Mouse (Mus musculus) gastrocnemius, postnatal 25 days (tissue): ENCODE measurements around the gene Nfkbie. TPM values are rescaled to one million over a fixed set of nuclear protein-coding genes. Genes with fewer than 3 reads are reported as not detected.

Experiments
- DNase-seq: peaks from one replicate; pipeline ENCODE4 v3.0.0; 2022
- total RNA-seq, 2 experiments: library from RNA; stranded (reverse); gene quantifications; 1 replicate in 1 of 2; 2 replicates in 1 of 2; pipeline ENCODE4 v1.2.3; 2021

Nfkbie gene
- total RNA-seq, 2 experiments from 2014 or later, result 0.48 to 0.69 TPM

DNA sequence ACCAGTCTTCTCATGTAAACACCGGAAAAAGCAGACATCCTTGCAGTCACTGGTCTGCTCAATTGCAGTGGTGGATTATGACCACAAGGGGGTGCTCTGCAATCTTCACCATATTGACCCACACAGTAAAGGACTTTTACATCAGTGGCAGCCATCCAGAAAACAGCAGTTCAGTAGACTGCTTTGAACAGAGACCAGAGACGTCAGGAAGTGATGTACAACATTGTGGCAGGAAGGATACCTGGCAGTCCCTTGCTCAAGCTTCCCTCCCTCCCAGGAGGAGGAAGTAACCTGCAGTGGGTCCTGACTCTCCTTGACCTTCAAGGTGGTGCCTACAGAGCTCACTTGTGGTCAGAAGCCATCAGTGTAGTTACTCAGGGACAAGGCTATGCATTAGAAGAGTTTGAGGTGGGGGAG, 26.1 kb downstream of the Nfkbie start:
- DNase-seq, result peak; percentile 43

DNA sequence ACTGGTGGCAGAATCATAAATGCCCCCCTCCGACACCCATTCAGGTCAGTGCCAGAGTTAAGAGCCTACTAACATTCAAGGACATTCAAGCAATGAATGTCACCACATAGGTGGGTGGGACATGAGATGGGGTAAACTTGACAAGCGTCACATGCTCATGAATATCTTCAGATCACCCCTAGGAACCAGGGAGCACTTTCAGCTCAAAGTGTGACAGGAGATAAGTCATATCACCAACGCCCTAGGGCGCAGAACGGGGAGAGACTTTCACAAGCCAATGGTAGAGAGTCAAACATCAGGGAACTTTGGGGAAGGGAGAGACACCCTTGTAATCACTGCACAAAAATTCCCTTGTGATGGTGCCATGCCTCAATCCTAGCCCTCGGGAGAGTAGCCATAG, 26.7 kb downstream of the Nfkbie start:
- DNase-seq, result no peak

DNA sequence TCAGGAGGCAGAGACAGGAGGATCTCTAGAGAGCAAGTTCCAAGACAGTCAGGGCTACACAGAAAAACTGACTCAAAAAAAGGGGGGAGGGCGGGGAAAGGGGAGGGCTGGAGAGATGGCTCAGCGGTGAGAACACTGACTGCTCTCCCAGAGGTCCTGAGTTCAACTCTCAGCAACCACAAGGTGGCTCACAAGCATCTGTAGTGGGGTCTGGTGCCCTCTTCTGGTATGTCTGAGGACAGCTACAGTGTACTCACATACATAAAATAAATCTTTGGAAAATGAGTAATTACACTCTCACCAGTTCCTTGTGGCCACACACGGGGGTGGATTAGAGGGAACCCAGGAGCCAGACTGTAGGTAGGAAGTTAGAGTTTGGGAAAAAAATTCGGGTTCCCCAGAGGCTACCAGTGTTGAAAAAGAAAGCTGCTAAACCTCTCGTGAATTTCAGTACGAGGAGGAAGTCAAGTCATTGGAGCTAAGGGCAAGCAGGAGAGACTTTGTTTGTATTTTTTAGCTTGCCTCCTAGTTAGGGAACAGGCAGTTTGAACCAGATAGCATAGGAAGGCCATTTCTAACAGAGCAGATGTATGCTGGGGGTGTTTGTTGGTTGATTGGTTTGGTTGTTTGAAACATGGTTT, 27.3 kb downstream of the Nfkbie start:
- no peak for DNase-seq

DNA sequence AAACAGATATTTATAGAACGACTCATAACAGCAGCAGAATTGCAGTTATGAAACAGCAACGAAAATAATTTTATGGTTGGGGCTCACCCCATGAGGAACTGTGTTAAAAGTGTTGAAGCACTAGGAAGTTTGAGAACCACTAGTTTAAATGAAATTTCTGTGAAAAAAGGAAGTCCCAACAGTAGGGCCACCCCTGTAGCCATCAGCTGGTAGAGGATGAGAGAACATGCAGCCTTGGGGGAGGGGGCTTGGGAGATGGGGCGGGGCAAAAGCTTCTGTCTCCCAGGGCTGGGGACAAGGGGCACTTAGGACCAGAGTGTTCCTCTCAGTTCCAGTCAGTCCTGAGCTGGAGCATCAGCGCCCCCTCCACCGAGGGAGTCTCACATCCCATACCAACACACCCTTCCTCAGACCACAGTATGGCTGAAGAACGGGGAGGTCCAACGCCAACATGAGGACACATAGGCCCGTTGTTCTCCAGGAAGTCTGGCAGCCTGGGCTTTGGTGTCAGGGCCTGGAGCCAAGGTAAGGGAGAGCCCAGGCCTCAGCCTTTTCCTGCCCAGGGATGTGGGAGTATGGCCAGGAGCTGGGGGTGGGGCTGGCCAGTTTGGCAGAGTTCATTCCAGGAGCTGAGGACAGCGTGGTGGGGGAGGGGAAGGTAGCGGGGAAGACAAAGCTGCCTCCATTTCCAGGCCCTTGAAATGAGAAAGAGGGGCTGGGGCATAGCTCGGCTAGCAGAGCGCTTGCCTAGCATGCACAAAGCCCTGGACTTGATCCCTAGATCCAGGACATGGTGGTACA, 28.8 kb downstream of the Nfkbie start:
- DNase-seq, result peak; percentile 91

DNA sequence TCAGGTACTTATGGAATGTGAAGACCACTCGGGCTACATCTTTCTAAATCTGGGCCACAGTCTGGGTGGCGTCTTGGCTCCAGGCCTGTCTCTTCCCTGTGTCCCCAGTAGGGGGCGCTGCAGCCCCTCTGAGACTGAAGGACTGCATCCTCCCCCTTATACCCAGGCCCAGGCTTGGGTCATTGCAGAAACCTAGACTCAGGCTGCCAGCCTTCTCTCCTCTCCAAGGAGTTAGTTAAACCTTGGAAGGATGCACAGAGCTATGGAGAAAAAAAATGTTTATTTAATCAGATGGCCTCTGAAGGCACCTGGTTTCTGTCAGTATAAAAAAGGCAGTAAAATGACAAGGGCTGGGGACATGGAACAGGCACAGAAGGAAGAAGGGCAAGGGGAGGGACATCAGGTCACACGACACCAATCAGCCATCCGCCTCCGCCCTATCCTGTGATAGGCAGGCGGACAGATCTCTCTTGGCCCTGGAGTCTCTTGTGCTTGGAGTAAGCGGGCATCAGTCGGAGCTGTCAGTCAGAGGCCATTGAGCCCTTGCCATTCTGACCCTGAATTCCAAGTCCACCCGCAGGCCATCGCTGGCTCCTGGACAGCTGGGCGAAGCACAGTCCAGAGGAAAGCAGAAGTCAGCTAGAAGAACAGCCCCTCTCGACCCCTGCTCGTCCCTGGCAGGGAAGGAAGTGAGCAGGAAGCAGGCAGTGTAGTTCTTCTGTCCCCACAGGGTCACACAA, 29.6 kb downstream of the Nfkbie start:
- DNase-seq, result peak; percentile 80

DNA sequence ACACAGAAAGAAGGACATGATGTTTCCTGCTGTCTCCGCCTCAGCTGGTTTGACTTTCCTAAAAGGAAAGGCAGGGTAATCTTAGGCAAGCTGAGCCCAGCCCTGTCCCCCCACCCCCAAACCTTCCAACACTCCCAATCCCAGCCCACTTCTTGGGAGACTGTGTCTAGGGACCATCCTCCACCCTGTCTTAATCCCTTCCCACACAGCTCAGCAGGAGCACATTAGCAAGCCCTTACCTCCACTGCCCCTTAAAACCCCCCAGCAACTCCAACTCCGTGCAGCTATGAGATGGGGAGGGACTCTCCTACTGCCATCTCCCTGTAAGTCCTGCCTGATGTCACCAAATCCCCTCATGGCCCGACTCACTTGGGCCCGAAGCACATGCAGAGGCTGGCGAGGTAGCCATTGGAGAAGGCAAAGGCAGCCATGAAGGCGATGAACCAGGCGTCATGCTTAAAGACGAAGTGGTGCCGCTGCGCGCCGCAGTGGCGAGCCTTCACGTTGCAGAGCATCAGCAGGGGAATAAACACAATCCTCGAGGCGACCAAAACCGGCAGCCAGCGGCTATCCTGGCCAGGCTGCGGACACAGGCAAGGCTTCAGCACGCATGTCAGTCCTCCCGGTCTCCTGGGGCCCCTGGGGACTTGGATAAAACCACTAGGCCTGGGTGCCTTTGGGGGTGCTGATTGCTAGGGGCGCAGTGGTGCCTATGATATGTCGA, 30.4 kb downstream of the Nfkbie start:
- DNase-seq, result no peak

DNA sequence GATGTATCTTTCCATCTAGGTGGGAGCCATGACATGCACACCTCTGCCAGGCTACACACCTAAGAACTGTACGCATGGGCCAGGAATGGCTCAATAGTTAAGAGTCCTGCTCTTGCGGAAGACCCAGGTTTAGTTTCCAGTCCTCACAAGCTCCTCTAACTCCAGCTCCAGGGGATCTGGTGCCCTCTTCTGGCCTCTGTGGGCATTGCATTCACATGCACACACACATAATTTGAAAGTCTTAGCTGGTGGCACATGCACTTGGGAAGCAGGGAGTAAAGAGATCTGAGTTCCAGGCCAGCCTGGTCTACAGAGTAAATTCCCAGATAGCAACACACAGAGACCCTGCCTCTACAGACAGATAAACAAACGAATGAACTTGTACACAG, 30.9 kb downstream of the Nfkbie start:
- no peak for DNase-seq

DNA sequence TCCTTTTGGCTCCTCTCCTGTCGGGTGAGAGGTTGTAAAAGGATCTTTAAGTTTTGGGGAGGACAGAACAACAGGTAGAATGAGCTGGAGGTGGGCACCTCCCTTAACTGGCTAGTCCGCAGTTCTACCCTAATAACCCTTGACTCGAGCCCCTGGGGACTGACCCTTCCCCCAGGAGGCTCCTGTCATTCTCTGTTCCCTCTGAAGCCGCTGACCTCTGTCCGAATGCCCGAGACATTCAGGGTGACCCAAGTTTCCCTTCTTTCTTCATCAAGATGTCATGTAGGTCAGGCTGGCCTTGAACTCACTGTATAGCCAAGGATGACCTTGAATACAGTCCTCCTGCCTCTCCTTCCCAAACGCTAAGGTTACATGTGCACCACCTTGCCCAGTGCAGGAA, 32.9 kb downstream of the Nfkbie start:
- no peak for DNase-seq

DNA sequence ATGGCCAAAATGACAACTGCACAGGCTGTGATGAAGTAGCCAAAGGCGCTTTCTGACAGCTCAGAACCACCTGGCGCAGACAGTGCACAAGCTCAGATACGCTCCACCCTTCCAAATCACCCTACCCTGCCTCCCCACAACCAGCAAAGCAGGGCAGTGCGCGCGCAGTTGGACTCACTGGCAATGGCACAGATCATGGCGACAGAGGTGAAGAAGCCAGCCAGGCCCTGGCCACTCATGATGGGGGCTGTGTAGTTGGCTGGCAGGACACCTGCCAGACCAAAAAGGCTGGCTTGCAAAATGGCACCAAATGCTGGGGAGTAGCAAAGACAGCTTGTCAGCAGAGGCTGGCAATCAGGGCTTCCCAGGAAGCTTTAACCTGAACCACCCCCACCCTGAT, 33.7 kb downstream of the Nfkbie start:
- no peak for DNase-seq

DNA sequence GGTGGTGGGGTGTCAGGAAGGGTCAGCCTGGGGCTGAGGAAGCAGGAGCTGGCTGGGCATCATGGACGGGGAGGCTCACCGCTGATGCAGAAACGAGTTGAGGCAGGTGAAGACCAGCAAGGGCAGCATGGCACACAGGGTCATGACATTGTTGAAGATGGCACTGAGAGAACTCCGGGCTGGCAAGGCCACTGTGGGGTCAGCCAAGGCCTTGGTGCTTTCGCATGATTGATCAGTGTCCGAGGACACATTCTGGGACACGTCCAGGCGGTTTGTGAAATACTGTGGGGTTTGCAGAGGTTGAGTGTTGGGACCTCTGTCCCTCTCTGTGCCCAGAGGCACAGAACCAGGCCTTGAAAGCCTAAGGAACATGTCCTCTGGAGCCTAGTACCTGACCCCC, 34.3 kb downstream of the Nfkbie start:
- no peak for DNase-seq

DNA sequence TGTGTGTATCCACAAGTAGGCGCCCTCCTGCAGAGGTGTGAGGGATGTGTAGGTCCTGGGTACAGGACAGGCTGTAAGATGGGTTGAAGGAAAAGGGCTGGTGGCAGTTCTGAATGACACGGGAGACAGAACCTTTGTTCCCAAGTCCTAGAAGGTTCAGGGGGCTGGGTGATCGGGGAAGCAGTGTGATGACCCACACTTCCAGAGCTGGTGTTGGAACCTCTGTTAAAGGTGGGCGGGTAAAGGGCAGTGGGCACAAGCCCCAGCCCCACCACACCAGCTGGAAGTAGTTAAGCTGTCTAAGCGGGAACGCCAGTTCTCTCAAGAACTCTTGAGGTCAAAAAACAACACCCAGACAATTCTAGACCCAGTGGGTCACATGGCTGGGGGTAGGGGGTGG, 34.9 kb downstream of the Nfkbie start:
- DNase-seq, result no peak

DNA sequence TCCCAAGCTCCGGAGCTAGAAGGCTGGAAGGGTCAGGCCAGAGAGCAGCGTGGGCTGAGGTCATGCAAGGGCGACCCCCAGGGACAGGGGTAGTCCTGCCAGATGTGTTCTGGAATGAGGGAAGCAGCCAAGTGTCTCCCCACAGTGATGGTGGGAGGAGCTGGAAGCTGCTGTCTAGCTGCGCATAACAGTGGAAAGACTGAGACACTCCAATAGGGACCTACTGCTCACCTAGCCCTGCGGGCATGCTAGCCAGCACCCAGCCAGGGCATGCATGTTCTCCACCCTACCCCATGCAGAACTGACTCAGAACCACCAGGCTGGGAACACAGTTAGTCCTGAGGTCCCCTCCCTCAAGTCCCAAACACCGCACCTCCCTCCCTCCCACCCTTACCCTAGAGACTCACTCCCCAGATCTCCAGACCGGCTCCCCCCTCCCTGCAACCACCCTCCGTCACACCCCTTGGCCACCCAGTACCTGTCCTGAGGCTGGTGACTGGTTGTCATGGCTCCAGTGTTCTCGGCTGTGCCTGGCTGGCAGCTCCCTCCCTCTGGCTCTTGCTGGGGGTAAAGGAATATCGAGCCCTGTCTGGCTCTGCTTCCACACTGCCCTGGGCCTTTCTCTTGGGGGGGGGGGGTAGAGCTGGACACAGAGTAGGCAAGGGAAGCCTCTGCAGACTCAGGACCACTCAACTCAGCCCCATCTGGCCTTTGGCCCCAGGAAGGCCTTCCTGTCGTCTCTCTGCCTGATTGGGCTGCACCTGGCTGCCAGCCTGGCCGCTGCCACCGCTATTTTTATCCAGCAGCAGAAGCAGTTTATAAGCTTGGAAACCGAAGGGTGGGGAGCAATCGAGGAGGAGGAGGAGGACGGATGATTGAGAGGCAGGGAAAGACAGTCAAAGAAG, 36.5 kb downstream of the Nfkbie start:
- DNase-seq, result peak; percentile 87

DNA sequence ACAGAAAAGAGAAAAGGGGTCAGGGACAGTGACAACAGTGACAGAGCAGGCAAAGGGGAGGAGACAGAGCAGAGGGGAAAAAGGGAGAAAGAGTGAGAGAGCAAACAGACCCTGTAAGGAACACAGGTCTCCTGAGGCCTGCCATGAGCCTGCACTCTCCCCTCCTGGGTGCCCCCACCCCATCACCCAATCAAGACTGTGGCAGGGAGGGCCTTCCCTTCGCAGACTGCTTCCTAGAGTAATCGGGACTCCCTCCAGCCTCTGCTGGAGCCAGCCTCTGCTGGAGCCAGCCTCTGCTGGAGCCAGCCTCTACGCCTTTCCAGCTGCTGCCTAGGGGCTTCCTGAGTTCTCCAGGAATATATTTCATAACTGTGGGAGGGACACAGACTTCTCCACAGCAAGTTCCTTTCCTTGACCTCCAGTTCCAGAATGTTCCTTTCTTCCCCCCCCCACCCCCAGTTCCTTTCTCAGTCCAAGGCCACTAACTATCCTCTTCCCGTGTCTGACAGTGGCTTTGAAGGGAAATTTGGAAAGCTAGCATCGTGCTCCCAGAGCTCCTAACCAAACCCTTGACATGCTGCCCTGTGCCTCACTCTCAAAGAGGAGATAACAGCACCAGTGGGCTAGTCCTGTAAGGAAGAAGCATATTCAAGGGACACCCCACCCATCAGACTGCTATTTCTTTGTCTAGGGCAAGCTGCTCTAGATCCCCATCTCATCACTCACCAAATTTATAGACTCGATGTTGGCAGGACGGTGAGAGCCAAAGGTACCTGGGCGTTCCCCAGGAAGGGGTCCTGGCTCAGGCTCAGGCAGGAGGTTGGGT, 37.3 kb downstream of the Nfkbie start:
- peak; percentile 82 for DNase-seq

DNA sequence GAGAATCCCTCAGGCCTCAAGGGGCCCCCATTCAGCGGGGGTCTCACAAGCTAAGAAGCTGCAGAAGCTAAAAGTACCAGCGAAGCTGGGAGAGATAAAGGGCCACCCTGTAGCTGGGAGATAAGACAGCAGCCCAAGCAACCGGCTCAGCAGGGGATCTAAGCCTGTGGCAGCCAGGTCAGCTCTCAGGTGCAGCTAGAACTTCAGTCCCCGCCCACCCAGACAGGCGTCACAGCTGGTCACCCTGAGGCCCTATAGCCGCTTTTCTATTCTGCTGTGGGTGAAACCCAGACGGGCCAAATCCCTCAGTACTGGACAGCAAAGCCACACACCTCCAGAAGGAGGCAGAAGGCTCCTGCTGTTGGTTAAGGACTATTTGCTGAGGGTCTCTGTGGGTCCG, 38.0 kb downstream of the Nfkbie start:
- DNase-seq, result no peak

DNA sequence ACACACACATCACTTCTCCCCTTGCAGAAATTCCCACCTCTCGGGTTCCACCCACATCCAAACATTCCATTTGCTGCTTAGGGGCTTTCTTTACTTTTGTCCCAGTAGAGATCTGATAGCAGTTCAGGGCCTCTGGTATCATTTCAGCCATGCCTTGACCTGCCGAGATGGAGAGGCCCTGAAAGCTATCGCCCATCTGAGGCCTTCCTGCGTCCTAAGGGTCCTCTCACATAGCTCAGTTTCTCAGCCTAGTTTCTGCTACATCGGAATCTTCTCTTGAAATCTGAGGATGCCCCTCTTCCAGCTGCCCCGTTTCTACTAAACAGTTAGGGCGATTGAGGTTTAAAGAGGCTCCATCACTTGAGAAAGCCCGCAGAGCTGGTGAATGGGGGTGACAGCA, 38.7 kb downstream of the Nfkbie start:
- DNase-seq, result no peak

DNA sequence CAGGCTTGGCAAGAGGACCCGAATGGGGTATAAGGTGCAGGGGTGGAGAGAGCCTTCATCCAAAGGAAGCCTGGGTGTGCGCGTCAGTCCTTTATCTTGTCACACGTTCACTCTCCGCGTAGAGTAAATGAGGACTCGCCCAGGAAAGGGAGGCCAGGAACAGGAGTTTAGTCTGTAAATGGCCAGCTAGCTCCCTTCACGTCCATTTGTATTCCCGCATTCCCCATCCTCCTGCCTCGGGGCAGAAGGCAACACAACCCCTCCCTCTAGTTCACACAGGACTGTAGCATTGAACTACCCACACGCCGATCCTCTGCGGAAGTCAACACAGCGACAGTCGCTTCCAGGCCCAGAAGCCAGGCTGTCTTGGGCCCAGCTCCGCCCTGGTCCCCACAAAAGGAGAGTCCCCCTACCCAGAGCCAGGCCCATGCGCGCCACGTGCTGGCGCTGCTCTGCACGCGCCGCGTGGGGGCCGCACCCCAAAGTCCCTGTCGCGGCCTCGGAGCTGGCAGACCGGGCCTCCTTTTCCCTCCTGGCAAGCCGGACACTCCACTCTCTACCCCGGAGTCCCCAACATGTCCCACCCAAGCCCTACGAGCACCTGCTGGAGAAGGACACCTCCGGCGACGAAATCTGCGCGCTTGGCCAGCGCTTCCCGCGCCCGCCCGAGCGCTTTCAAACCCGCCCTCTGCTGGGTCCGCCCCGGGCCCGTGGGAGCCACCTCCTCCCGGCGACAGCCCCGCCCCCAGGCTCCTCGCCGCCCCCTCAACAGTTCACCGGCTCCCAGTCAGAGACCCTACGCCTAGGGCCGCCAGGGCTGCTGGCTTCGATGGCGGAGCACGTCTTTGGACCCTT, 39.6 kb downstream of the Nfkbie start:
- peak; percentile 85 for DNase-seq

DNA sequence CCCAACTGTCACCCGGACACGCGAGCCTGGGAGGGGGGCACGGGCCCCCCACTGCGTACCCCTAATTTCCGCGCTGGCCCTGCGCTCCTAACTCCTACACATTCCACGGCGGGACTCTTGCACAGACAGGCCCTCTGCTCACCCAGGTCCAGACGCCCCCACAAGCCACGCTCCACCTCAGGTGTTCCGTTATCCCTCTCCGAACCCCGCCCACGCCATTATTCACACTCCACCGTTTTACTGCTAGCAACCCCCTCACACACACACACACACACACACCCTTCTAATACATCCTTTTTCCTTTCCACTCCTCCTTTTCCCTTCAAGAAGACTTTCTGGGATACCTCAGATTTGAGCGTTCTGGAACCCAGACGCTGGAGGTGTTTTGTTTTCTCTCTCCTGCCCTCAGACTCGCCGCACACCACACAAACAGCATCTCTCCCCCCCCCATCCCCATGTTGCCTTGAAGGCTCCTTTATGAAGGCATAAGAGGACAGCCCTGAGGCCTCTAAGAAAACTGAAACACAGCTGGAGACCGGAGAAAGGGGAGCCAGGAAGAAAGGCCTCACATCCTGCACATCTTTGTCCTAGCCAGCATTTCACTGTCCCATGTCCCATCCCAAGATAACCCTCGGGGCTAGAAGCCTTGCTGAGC, 40.4 kb downstream of the Nfkbie start:
- DNase-seq, result no peak

DNA sequence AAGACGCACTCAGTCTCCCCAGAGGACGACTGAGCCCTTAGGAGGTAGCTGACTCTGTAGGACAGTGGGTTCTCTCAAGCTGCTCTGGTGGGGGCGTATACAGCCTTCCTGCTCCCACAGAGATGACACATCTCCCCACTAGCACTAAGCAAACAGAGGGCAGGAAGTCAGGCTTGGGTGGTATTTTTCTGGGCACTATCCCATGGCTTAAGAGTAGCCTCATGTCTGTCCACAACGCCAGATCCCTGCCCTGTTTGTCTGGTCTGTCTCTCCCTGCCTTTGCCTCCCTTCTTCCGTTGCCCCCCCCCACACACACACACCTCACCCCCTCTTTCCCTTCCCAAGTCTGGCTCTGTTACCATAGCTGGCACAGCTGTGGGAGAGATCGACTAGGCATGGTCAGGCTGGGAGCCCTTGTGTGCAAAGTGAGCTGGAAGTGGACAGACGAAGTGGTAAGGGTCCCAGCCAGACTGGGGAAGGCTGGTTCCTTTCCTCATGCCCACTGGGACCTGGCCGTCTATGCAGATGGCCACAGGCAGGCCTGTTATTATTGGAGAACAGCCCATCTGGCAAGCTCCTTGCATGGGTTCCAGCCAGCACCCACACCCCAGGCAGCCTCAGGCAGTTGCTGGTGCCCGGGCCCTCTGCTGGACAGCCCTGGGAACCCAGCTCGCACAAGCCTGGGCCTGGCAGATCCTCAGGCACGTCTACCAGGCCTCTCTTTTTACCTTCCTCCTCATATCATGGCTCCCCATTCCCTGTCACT, 41.3 kb downstream of the Nfkbie start:
- peak; percentile 89 for DNase-seq
